Mouse (Mus musculus): ENCODE results near the gene Cwc25. TPM values are rescaled to one million over a fixed set of nuclear protein-coding genes. Genes with fewer than 3 reads are reported as not detected.

Cwc25 gene
- 19.5 and 22.6 TPM in 2 replicates for total RNA-seq (2021)
- long read RNA-seq, transcript Cwc25-201 (10 exons, 3,105 nt) = major isoform, 20 of 28 reads
- long read RNA-seq, partial matches to known transcripts = 7 of 28 reads
- long read RNA-seq, other reads (novel, unspliced or antisense) = 1 of 28 reads

GRCm38 (mm10) chr11:97766154-97766881, at the start of gene Cwc25:
Cwc25 (minus strand) TSS chr11:97766556.
- DNase-seq = peak; percentile 93

- no peak for DNase-seq
Measured at GRCm38 (mm10) chr11:97815736-97816135, 49.4 kb upstream of the Cwc25 start.

- no peak for DNase-seq
Measured at GRCm38 (mm10) chr11:97813746-97814515, 47.6 kb upstream of the Cwc25 start.

- DNase-seq = no peak
Measured at GRCm38 (mm10) chr11:97813085-97813484, 46.7 kb upstream of the Cwc25 start.

- no peak for DNase-seq
Measured at GRCm38 (mm10) chr11:97812491-97812921, 46.1 kb upstream of the Cwc25 start.

- DNase-seq = no peak
Measured at GRCm38 (mm10) chr11:97811569-97812362, 45.4 kb upstream of the Cwc25 start.

- DNase-seq = no peak
Measured at GRCm38 (mm10) chr11:97810970-97811369, 44.6 kb upstream of the Cwc25 start.

GRCm38 (mm10) chr11:97810356-97810755, 44.0 kb upstream of the Cwc25 start:
- no peak for DNase-seq

- no peak for DNase-seq
Measured at GRCm38 (mm10) chr11:97809235-97810121, 43.1 kb upstream of the Cwc25 start.

GRCm38 (mm10) chr11:97808621-97809234, 42.4 kb upstream of the Cwc25 start:
- DNase-seq = no peak

GRCm38 (mm10) chr11:97808093-97808492, 41.7 kb upstream of the Cwc25 start:
- no peak for DNase-seq

- no peak for DNase-seq
Measured at GRCm38 (mm10) chr11:97807626-97808025, 41.3 kb upstream of the Cwc25 start.

GRCm38 (mm10) chr11:97806613-97806964, 40.2 kb upstream of the Cwc25 start:
- DNase-seq = no peak

GRCm38 (mm10) chr11:97805662-97806612, 39.6 kb upstream of the Cwc25 start:
- no peak for DNase-seq

GRCm38 (mm10) chr11:97804841-97805661, 38.7 kb upstream of the Cwc25 start:
- peak; percentile 52 for DNase-seq

- no peak for DNase-seq
Measured at GRCm38 (mm10) chr11:97803847-97804246, 37.5 kb upstream of the Cwc25 start.

- no peak for DNase-seq
Measured at GRCm38 (mm10) chr11:97802495-97802894, 36.1 kb upstream of the Cwc25 start.

- DNase-seq = no peak
Measured at GRCm38 (mm10) chr11:97802194-97802470, 35.8 kb upstream of the Cwc25 start.
